Mouse (Mus musculus): ENCODE data around the gene Antxr1.

Antxr1 gene

GRCm38 (mm10) chr6:87143594-87143993 lies 192.0 kb downstream of the Antxr1 start:
- DNase-seq (ENCODE audit: low read depth, low spot score): no peak

DNA sequence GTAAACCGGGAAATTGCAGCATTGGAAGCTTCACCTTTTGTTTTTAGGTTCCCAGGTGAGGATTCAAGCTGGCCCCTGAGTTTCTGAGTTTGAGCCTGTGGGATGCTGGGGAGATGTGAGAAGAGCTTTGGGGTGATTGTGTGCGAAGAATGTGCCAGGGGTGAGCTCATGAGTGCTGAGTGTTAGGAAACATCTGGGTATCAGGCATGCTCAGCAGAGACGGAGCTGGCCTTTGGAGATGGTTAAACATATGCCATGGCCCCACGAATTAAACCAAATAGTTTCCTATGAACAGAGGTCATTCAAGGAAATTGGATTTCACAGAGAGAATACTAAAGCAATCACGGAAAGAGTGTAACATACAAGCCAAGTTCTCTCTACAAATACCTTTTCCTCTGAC lies 193.4 kb downstream of the Antxr1 start:
- DNase-seq (ENCODE audit: low read depth, low spot score): no peak

- DNase-seq (ENCODE audit: low read depth, low spot score): no peak
Measured at GRCm38 (mm10) chr6:87139796-87140553, 195.6 kb downstream of the Antxr1 start.

GRCm38 (mm10) chr6:87138479-87138878 lies 197.1 kb downstream of the Antxr1 start:
- no peak for DNase-seq (ENCODE audit: low read depth, low spot score)

DNA sequence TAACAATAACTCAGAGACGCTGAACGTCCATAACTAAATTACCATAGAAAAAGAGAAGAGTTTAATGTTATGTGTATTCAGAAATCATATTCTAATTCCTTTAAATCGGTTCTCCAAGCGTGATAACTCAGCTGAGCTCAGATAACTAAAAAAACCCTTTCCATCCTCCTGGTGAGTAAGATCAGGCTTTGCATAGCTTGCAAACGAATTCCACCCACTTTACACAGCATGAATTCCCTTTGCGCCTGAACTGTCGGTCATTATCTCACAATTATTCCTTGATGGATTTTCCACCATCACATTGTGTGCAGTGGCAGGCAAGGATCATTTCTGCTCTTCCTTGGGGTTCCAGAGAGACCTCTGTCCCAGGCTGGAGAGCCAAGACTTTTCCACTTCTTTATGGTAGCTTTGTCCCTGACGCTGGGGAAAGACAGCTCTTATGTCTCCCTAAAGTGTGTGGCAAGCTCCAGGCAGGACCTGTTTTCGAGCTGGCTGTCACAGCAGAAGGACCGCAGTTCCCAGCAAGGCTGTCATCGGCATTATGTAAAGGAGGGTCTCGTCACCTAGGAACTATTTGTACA lies 201.6 kb downstream of the Antxr1 start:
- DNase-seq (ENCODE audit: low read depth, low spot score): no peak

GRCm38 (mm10) chr6:87133520-87133919 lies 202.1 kb downstream of the Antxr1 start:
- DNase-seq (ENCODE audit: low read depth, low spot score): no peak

DNA sequence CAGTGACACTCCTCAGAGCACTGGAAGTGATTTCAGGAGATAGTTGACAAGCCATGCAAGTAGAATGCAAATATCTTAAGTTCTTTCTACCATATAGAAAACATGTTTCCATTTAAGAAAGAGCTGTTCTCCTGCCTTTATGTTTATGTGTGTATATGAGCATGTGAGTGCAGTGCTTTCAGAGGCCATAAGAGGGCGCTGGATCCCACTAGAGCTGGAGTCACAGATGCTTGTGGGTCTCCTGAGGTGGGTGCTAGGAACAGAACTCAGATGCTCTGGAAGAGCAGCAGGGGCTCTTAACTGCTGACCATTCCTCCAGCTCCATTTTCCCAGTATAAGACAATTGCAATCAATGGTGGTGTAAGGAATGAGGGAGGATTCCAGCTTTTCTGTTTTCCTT lies 204.5 kb downstream of the Antxr1 start:
- DNase-seq (ENCODE audit: low read depth, low spot score): no peak

DNA sequence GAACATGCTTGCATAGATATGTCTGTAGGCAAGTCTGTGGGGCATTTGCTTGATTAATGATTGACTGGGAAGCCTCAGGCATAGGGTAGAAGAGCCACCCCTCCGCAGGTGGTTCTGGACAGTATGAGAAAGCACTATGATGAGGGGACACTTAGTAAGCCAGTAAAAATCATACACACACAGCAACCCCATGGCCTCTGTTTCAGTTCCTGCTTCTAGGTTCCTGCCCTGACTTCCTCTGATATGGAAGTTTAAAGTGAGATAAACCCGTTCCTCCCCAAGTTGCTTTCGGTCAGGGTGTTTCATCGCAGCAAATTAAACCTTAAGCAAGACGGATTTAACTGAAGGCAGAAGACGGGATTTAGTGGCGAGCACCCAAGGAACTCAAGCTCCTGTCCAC lies 205.0 kb downstream of the Antxr1 start:
- DNase-seq (ENCODE audit: low read depth, low spot score): no peak

DNA sequence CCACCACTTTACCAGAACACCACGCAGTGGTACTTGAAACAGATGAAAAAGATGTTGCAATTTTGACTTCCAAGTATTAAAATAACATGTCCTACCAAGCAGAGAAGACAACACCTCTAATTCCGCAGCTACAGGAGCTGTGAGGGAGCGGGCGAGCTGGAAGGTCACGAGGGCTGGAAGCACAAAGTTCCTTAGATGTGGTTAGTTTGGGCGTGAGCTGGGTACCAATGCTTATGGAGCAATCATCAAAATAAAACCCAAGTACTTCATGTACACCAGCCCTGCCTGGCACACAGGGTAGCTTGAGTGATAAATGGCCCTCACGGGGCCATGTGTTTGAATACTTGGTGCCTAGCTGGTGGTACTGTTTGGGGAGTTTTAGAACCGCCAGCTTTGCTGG lies 205.8 kb downstream of the Antxr1 start:
- no peak for DNase-seq (ENCODE audit: low read depth, low spot score)

GRCm38 (mm10) chr6:87127049-87127753 lies 208.4 kb downstream of the Antxr1 start:
- no peak for DNase-seq (ENCODE audit: low read depth, low spot score)

DNA sequence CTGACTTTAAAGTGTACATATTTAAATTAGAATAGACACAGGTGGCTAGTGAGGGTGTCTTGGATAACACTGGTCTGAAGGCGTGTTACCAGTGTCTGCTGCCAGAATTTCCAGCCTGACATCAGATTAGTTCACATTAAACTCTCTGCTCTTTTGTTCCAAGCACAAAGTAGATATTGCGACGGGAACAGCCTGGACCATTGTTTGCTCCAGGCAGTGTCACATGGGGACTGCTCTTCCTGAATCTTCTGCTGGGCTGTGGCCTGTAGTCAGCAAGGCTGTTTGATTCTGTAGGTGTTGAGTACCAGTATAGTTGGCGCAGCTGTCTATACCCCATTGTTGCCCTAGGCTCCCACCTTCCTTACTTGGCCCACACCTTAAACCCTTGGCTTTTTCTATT lies 211.6 kb downstream of the Antxr1 start:
- DNase-seq (ENCODE audit: low read depth, low spot score): no peak

DNA sequence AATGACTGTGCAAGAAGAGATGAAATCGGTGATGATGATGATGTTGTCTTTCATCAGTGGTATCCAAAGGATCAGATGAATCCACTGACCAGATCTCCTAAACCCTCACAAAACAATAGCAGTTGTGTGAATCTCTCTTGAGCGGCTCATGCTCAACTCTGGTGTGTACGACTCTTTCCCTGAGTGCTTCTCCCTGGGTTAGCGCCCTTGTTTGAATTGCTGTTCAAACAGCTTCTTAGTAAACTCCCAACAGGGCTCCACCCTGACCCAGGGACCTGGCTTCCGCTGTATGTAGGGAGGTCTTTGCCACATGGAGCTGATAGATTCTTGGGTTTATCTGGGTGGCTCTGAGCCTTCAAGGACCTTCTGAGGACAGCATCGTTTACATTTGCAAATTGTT lies 212.2 kb downstream of the Antxr1 start:
- no peak for DNase-seq (ENCODE audit: low read depth, low spot score)

- DNase-seq (ENCODE audit: low read depth, low spot score): no peak
Measured at GRCm38 (mm10) chr6:87121961-87122360, 213.7 kb downstream of the Antxr1 start.

DNA sequence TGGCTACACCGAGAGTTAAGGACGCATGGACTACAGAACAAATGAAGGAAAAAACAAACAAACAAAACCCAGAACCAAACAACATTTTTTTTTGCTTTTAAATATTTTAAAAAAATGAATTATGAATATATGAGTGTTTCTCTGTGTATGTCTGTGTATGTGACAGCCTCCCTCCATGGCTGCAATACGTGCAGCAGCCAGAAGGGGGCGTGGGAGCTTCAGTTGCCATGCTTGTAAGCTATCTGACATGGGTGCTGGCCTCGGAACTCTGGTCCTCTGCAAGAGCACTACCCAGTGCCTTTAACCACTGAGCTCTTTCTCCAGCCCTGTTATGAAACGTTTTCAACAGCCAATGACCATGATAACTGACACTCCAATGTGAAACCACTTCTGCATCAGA lies 215.0 kb downstream of the Antxr1 start:
- DNase-seq (ENCODE audit: low read depth, low spot score): no peak

DNA sequence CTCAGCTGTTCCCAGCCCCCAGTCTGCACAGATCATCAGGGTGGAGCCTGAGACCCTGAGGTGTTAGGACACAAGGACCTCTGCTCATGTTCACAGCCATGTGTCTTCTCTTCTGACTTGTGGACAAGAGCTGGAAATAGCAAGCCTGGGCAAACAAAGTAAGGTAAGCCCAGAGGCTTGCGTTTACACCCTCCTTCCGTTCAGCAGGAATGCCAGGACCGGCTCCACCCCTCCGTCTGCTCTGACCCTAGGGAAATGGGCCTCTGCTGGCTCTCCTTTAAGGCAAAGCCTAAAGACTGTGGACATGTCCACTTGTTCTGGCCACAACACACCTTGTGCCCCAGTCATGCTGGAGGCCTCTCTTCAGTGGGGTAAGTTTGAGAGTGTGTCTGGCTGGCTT lies 215.6 kb downstream of the Antxr1 start:
- no peak for DNase-seq (ENCODE audit: low read depth, low spot score)

- no peak for DNase-seq (ENCODE audit: low read depth, low spot score)
Measured at GRCm38 (mm10) chr6:87119066-87119837, 216.4 kb downstream of the Antxr1 start.

- no peak for DNase-seq (ENCODE audit: low read depth, low spot score)
Measured at GRCm38 (mm10) chr6:87116596-87116995, 219.0 kb downstream of the Antxr1 start.

- DNase-seq (ENCODE audit: low read depth, low spot score): no peak
Measured at GRCm38 (mm10) chr6:87115981-87116380, 219.6 kb downstream of the Antxr1 start.

DNA sequence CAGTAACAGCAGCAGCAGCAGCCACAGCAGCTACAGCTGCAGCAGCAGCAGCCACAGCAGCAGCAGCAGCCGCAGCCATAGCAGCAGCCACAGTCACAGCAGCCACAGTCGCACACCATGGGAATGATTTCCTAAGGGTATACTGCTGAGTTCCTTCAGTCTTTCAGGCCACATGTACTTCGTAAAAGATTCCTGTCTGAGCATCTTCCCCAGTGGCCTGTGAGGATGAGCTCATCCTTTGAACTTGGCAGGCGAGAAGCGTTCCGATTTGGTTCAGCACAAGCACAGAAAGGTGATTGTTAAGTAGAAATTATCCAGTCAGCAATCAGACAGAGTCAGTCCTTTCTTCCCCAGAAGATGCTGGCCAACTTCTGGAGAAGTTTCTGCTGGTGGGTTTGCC lies 223.5 kb downstream of the Antxr1 start:
- DNase-seq (ENCODE audit: low read depth, low spot score): no peak

- no peak for DNase-seq (ENCODE audit: low read depth, low spot score)
Measured at GRCm38 (mm10) chr6:87111493-87111892, 224.1 kb downstream of the Antxr1 start.

- DNase-seq (ENCODE audit: low read depth, low spot score): no peak
Measured at GRCm38 (mm10) chr6:87104123-87104796, 231.4 kb downstream of the Antxr1 start, which contains the start of gene D6Ertd527e. Gene D6Ertd527e (plus strand): TSS chr6:87104746.
